Mouse (Mus musculus) brain, embryonic 14.5 days (tissue): Measurements from ENCODE around the gene Papolg.

ENCODE experiments used
- CTCF ChIP-seq: fragments of 200-500 bp; IDR thresholded peaks from 2 replicates; pipeline ENCODE4 v1.5.1; 2012; ENCODE audit warnings: inconsistent platforms, mild to moderate bottlenecking, moderate library complexity, borderline replicate concordance; ENCODE audit not compliant: insufficient read depth, insufficient read length; ENCODE audit errors: extremely low read depth
- POLR2A ChIP-seq: fragments of 200-500 bp; IDR thresholded peaks from 2 replicates; pipeline ENCODE4 v1.6.1; 2012; ENCODE audit warnings: mild to moderate bottlenecking, inconsistent platforms, borderline replicate concordance; ENCODE audit not compliant: poor library complexity, insufficient read depth, insufficient read length, severe bottlenecking; ENCODE audit errors: extremely low read depth

GRCm38 (mm10) chr11:23903909-23904308 is 8.9 kb upstream of the Papolg start:
- TF ChIP-seq CTCF = no peak
- TF ChIP-seq POLR2A = no peak
